Mouse (Mus musculus) right cerebral cortex, postnatal 4 days (tissue): ENCODE measurements around the gene Dennd2a.
A peak's percentile ranks its signal among the peaks of the same experiment; 100 is the strongest.

Experiments used
- DNase-seq: peaks from one replicate; pipeline ENCODE4 v3.0.0-alpha.2; 2022

Gene Dennd2a

DNA sequence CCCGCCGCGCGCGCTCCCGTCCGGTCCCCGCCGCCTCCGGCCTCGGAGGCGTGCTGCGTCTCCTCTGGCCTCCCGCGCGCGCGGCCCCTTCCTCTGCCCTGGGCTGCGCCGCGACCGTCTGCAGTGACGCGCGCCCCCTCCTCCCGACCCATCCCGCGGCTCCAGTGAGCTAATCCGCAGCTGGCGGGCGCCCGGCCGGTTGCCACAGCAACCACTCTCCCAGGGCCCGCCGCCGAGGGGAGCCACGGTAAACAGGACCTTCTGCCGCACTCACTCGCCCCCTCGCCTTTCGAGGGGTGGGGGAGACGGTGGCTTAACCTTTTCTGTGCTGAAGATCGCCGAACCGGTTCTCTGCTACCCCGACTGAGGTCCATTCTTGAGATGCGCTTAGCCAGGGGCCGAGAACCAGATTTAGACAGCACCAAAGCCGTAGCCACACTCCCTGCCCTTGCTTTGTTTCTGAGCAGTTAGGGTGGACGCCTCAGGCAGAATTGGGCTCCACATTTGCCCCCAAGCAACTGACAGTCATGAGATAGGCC, at the start of gene Dennd2a:
Gene Dennd2a (minus strand): TSS at position 145 of the 539 bp plus-strand sequence.
- DNase-seq, result peak; percentile 93

DNA sequence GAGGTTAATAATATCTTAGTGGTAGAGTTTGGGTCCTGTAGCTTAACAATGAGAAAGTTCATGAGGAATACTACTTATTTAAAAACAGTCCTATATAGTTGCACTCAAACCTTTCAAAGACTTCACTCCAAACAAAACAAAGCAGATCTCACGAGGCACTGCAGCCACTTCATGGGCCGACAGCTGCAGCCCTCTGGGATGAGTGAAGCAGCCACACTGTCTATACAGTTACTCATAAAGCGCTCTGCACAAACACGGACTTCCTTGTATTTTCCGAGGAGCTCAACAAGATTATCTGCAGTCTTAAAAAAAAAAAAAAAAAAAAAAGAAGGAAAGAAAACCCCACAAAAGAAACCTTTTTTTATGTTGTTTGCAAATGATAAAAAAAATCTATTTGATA, 49.7 kb upstream of the Dennd2a start:
- DNase-seq, result no peak

DNA sequence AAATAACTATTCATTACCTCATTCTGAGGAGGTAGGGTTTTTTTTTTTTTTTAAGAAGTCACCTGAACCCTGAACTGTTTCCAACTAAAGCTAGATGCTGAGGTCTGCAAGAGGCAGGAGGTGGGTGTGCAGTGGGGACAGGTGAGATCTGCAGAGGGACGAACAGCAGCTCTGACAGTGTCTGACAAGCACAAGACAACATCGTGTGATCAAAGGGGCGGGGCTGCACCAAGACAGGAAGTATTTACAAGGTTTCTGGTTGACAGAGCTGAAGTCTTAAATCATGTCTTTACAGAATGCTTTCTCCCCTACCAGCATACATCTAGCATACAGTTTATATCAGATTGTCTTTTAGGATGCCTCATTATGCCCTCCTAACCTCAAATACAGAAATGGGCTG, 49.2 kb upstream of the Dennd2a start:
- no peak for DNase-seq

DNA sequence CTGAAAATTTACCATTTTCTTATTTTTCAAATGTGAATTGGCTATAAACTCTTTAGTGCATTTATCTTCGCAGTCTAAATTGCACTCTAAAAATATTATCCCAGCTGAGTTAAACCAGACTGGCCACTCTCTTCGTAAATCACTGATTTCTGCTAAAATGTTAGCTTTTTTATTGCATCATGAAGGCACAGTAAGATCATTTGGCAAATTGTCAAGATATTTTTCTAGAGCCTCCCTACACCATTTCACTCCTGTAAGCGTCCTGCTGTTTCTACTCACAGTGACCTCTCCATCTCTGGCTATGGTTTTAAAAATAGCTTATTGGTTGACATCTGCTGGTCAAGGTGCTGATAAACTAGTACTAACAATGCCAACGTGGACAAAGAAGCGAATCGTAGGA, 48.4 kb upstream of the Dennd2a start:
- no peak for DNase-seq

DNA sequence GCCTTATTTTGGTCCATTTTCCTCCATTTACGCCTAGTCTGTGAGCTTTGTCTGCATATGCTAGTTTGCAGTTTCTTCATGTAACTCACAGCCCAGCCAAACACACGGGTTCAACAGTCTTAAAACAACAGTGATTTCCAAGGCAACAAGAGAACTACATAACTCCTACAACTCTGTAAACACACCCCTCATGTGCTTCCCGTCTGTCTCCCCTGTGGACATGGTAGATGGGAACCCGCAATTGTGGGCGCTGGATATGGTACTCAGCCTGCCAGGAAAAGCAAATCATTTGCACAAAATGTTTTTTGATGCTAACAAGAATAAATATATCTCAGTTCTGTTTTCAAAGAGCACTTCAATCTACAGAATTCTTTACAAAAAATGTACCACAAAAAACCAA, 46.9 kb upstream of the Dennd2a start:
- DNase-seq, result no peak

DNA sequence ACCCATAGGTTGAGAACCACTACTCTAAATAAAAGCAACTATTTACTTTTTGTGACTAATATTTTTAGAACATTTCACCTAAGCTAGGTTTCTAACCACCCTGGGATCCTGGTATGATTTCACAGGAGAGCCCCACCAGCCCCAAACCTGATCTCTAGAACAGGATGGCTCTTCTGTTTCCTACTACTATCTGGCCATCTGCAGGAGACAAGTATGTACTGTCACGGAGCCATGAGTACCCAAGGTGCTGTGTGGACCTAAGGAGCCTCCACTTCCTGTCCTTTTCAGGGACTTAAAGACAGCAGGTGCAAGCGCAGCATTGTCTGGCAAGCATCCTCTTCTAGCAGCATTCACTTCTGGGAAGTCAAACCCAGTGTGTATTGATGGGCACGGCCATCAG, 44.2 kb upstream of the Dennd2a start:
- DNase-seq, result no peak

DNA sequence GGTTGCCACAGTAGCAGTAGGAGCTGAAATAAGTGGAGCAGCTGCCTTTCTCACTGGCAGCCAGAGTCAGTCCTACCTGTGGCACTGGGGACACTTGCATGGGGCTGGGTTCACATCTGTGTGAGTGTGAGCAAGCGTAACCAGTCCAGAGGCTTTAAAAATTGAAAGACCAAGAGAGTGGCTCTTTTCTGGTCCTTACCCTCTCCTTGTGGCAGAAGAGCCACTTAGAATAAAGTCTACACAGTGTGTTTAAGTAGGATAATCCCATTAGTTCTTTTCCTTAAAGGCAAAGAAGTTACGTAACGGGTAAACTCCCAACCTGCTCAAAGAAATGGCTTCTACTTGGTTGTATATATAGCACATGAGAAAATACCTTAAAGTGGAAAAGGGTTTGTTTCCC, 43.2 kb upstream of the Dennd2a start:
- no peak for DNase-seq

DNA sequence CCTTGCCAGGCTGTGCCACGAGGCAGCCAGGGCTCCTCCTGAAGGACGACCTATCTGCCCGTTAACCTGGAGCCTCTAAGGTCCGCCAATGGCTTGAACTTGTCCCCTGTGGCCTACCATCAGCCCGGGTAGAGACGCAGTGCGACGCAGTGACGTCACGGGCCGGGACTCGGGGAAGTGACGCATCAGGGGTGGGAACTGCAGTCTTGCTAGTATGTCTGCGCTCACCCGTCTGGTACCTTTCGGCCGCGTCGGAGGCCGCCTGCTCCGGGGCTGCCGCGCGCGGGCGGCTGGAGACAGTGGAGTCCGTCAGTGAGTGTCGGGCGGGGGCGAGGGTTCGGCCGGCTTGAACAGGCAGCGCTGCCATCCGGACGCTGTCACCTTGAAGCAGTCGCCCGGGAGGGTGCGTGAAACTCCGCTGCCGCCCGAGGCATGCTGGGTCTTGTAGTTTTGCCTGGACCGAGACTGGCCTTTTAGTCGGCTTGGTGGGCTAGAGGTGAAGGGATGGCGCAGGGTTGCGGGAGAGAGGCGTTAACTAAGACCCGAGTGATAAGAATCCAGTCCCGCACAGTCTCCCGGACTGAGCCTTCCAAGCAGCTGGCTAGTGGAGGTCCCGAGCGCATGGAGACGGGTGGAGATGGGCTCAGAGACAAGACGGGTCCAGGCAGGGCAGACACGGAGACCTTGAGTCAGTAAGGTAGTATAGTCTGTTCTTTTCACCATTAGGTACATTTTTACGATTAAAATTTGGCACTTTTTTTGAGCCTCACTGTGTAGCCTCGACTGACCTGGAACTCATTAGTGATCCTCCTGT, 34.9 kb upstream of the Dennd2a start, which contains the start of gene Ndufb2:
Gene Ndufb2 (plus strand): TSS at position 174 of the 814 bp plus-strand sequence.
- DNase-seq, result peak; percentile 94

DNA sequence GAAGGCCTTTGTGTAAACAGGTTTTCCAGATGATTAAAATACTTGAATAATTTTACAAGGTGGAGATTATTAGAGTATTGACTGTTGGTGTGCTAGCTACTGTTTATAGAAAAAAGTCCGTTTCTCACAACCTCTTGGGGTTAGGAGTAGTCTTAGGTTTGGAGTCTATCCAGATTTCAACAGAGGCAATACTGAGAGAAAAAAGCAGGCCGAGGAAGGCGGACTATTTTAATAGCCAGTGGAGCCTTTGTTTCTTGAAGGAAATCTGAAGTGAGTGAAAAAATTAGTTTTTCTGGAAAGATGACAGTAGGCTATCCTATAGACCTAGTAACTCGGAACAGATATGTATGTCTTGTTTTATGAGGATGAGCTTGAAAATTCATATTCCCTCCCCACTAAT, 33.8 kb upstream of the Dennd2a start:
- DNase-seq, result no peak

DNA sequence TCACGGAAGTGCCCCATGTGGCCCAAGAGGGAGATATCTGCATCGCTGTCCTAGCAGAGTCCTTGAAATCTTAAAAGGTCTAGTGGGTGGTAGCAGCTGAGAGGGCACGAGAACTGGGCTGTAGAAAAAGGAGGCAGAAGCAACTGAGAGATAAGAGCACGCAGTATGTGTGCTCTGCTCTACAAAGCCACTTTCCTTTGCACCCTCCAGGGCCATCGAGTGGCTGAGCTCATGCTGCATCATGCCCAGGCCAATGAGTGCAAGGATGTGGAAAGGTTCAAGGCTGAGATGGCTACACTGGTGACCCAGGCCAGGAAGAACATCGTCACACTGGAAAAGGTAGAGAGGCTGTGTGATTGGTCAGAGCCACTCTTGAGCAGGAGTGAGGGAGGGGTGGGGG, 27.9 kb upstream of the Dennd2a start, which contains the start of gene Gm42420:
Gene Gm42420 (plus strand): TSS at position 237 of the 400 bp plus-strand sequence.
- DNase-seq, result no peak

DNA sequence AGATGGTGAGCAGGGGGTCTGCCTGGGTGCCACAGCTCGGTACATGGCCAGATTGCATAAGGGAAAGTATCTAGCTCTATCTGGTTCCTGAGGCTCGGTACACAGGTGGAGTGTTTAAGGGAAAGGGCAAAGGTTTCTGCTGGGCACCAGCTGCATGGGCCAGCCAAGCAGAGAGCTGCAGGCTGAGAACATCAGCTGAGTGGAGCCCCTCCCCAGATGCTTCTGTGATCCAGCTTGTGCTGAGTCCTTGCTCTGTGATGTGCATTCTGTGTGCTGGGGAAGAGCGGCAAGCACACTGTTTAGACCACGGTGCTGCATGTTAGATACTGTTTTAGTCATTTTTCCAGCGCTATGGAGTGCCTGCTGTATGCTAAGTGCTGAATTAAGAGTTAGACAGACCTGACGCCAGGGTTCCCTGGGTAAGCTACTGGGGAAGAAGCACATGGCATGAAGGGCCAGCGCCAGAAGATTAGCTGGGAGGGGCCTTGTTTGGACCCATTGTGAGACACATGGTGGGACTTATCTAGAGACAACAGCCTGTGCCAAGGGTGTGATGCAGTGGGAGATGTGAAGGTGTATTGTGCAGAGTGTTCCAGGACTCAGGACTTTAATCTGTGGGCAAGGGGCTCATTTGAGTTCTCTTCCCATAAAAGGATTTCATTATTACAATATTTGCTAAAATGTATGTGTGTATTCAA, 23.6 kb upstream of the Dennd2a start:
- DNase-seq, result no peak

DNA sequence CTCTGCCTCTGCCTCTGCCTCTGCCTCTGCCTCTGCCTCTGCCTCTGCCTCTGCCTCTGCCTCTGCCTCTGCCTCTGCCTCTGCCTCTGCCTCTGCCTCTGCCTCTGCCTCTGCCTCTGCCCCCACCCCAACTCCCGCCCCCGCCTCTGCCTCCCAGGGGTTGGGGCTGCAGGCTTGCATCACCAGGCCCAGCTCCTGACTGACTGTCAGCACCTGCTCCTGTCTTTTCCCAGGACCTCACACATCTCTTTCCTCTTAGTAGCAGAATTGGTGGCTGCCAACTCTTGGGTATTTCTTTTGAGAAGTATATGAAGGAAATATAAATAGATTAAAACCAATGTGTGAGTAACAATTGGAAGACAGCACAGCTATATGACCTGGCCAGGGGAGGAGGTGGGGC, 22.9 kb upstream of the Dennd2a start:
- no peak for DNase-seq

DNA sequence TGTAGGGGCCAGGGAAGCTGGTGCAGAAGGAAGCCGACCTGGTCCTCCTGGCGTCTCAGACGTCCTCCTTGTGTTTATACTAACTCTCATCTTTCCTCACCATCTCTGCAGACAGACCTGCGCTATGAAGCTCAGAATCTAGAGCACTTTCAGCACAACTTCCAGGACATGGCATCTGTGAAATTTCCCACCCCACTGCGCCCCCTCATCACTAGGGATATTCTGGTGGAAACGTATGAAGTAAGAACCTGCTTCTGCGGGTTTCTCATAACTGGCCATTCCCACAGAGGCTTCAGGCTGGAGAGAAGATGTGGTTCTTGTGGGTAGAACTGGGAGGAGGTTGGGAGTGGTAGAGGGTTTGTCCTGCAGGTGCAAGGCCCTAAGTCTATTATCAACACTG, 21.9 kb upstream of the Dennd2a start:
- no peak for DNase-seq

DNA sequence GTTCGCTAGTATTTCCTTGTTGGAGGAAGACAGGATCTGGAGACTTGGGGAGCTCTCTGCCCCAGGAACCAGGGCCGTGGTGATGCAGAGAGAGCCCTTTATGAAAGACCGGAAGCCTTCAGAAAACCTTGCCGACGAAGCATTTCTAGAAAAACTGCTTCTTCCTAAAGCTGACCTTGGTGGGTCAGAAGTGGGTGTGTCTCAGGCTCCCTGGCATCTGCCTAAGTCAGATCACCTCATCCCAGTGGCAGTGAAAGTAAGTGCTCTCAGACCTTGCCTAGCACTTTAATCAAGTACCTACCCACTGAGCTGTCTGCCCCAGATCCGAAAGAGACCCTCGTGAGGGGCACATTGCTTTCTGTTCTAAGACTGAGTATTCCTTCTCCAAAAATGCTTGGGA, 17.3 kb upstream of the Dennd2a start:
- DNase-seq, result no peak

DNA sequence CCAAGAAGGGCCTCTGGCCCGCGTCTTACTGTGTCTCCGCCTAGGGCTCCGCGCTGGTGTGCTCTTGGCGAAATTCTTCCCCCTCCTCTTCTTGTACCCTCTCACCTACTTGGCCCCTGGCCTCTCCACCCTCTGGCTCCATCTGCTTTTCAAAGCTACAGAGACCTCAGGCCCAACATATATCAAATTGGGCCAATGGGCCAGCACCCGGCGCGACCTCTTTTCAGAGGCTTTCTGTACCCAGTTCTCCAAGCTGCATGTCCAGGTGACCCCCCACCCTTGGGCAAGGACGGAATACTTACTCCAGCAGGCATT, 16.8 kb upstream of the Dennd2a start:
- no peak for DNase-seq

DNA sequence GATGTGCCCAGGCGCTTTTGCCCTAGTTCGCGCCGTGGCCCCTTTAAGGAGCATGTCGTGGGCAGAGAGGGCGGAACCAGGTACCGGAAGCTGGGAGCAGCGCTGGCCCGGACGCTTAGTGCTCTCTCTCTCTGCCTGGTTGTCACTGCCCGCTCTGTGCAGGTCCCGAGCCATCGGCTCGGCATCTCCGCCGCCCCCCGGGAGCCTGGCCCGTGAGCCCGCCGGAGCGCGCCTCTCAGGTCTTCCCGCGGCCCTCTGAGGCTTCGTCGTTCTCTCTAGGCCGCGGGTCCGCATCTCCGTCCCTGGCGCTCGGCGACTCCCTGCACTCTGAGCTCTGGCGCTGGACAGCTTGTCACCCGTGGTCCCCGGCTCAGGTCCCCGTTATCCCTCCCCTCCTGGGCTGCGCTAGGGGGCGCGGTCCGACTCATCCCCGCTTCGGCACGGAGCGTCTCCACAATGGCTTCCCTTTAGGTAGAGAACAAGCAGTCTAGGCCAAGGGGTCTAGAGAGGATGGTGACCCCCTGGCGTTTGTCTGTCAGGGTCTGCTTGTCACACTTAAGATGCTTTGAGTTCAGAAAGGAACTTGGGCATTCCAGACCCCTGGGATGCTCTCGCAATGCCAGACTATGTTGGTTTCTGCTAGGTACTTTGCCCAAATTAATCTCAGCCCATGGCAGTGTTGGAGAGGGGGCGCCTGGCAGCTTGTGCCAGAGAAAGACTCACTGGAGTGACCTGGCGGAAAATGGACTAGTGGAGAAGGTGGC, 16.3 kb upstream of the Dennd2a start, which contains the start of gene Adck2:
Gene Adck2 (plus strand): TSS at position 83 of the 764 bp plus-strand sequence.
- DNase-seq, result peak; percentile 71

DNA sequence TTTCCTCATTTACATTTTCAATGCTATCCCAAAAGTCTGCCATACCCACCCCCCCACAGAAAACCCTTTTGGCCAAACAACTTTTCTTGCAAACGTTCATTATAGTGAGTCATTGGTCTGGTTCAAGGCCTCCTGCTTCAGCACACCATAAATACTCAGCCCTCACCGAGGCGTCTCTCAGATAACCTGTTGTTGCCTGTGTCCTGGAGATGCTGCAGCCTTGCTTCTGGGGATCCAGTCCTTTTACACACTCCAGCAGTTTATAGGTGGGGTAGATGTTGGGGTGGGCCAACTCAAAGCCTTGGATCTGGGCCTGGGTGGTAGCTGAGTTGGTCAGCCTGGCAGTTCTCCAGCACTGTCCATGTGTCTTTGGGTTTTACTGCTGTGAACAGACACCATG, 12.8 kb upstream of the Dennd2a start:
- no peak for DNase-seq

DNA sequence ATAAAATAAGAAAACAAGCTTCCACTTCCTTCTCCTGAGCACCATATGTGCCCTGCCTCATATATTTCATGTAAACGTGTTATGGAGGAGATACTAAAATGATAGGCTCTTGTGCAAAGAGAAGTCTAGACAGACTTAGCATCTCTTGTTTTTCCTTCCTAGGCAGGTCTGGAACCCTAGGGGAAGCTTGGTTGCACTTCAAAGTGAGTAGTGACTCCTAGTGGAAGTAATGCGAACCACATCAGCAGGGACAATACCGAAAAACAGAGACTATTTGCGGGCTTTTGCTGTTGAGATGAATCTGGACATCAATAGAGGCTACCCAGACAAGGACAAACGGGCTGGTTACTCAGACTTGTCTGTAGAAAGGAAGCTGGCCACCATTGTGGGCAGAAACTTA, 9.9 kb upstream of the Dennd2a start:
- DNase-seq, result no peak

DNA sequence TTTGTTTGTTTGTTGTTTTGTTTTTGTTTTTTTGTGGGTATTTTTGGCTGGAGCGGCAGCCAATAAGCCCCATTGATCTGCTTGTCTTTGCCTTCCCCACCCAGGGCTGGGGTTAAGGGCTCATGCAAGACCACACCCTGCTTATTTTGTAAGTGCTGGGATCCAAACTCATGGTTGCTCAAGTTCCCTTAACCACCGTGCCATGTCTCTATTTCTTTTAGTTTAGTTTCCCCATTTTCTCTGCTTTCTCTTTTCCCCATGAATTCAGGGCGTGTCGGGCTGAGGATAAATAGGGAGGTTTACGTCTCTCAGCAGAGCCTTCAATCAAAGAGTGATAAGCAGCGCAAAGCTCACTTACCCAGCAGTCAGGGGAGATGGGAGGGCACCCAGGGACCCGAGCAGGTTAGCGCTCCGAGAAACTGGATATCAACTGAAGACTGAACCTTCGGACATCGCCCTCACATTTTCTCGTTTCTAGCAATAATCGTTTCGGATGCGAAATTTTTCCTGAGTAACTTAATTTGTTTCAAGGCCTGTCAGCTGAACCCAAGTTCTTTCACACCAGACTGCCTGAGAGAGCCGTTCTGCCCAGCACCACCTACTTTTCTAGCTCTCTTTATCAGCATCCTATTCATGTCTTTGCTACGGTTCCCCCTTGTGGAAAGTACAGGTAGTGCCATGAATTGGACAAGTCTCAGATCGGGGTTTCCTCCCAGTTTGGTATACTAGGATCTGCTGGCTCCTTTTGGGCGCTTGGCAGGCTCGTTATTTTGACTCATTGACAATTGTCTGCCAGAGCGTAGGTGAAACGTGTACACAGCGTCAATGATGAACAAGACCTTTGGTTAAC, 4.7 kb upstream of the Dennd2a start:
- DNase-seq, result peak; percentile 73

DNA sequence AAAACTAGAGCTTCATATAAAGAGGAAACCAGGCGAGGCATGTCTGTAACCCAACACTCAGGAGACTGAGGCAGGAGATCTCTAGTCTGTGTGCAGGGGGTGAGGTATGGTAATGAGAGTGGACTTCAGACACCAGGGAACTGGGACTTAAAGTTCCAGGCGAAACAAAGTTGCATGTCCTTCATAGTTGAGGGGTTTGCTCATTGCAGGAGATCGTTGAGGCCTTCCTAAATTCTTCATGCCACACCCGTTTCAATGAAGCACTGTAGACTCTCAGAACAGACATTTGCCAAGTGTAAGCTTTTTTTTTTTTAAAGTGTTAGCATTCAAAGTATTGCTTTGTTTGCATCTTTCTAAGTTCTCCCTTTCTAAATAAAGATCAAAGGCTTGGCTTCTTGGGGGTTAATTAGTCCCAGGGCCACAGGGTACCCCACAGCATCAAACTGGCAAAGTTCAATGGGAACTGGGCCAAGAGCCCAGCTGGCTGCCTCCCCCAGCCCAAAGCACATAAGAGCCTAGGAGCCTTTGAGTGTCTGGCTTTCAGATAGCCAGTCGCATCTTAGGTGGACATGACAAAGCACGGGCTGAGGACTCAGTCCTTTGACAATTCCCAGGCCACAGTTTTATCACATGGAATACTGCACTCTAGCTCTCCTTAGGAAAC, 1.7 kb upstream of the Dennd2a start:
- DNase-seq, result no peak

DNA sequence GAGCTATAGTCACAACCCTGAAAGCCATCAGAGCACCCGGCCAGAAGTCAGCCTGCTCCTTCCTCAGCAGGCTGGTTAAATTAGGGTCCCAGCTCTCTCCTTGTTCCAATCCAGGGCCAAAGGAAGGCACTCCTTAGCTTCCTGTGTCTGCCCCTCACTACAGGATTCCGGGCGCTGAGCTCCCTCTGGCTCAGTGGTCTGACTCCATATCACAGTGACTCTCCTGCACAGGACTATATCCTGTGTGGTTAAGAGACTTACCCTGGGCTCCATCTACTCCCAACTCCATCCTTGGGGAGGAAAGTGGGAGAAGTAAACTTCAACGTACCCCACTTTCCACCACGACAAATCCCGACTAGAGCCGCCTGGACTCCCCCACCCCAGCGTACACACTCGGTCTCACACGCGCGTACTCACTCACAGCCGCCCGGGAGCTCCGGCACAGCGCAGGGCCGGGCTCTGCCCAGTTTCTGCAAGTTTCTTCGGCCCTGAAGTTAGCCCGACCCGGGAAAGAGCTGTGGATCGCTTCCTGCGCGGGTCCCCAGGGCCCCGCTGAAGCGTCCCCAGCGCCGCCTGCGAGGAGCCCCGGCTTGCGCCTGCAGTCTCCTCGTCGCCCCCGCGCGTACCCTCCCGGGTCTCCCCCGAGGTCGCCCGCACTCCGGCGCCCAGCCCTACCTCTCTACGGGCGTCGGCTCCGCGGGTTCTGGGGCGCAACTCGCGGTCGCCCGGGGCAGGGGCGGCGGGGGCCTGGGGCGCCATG, 587 bp downstream of the Dennd2a start:
- DNase-seq, result peak; percentile 42
